Mouse (Mus musculus): ENCODE data around the gene Dnase1l2.
"Not testable (repeated sequence)": the region's sequence is repeated elsewhere in the genome, so short reads cannot be mapped to it uniquely, and the experiment has no call there.

Dnase1l2 gene

GRCm38 (mm10) chr17:24472512-24472911 is 29.6 kb upstream of the Dnase1l2 start:
- DNase-seq (ENCODE audit: low spot score in 2 of 2): no peak

- DNase-seq (ENCODE audit: low spot score in 2 of 2): peak in 1 of 2 experiments; percentile 30
These were observed 28.0 kb upstream of the Dnase1l2 start for GRCm38 (mm10) chr17:24470701-24471527.

GRCm38 (mm10) chr17:24469910-24470602 is 27.2 kb upstream of the Dnase1l2 start, which contains the start of the genes E4f1 and Pgp:
Gene E4f1, minus strand, starts transcription at chr17:24470313.
Gene Pgp, plus strand, starts transcription at chr17:24470392.
- DNase-seq (ENCODE audit: low spot score in 2 of 2): peak; percentile 97 to 98

- no peak for DNase-seq (ENCODE audit: low spot score in 2 of 2)
These were observed 26.5 kb upstream of the Dnase1l2 start for GRCm38 (mm10) chr17:24469336-24469909.

GRCm38 (mm10) chr17:24468636-24469246 is 25.8 kb upstream of the Dnase1l2 start:
- DNase-seq (ENCODE audit: low spot score in 2 of 2): no peak

GRCm38 (mm10) chr17:24463374-24464133 is 20.6 kb upstream of the Dnase1l2 start:
- DNase-seq (ENCODE audit: low spot score in 2 of 2): no peak

GRCm38 (mm10) chr17:24462932-24463331 is 20.0 kb upstream of the Dnase1l2 start:
- no peak for DNase-seq (ENCODE audit: low spot score in 2 of 2)

- no peak for DNase-seq (ENCODE audit: low spot score in 2 of 2)
These were observed 18.7 kb upstream of the Dnase1l2 start for GRCm38 (mm10) chr17:24461580-24461979.

- DNase-seq (ENCODE audit: low spot score in 2 of 2): not testable (repeated sequence)
These were observed 12.8 kb upstream of the Dnase1l2 start for GRCm38 (mm10) chr17:24455523-24456206.

GRCm38 (mm10) chr17:24454756-24455522 is 12.0 kb upstream of the Dnase1l2 start:
- peak; percentile 99 for DNase-seq (ENCODE audit: low spot score in 2 of 2)

- no peak for DNase-seq (ENCODE audit: low spot score in 2 of 2)
These were observed 11.4 kb upstream of the Dnase1l2 start for GRCm38 (mm10) chr17:24454218-24454755.

GRCm38 (mm10) chr17:24453372-24453771 is 10.5 kb upstream of the Dnase1l2 start:
- no peak for DNase-seq (ENCODE audit: low spot score in 2 of 2)

- DNase-seq (ENCODE audit: low spot score in 2 of 2): no peak
These were observed 8.3 kb upstream of the Dnase1l2 start for GRCm38 (mm10) chr17:24451220-24451619.

GRCm38 (mm10) chr17:24449507-24449906 is 6.6 kb upstream of the Dnase1l2 start:
- no peak for DNase-seq (ENCODE audit: low spot score in 2 of 2)

GRCm38 (mm10) chr17:24446590-24446989 is 3.7 kb upstream of the Dnase1l2 start:
- no peak for DNase-seq (ENCODE audit: low spot score in 2 of 2)

- no peak for DNase-seq (ENCODE audit: low spot score in 2 of 2)
These were observed 504 bp upstream of the Dnase1l2 start for GRCm38 (mm10) chr17:24443409-24443808.

- DNase-seq (ENCODE audit: low spot score in 2 of 2): no peak
These were observed 798 bp downstream of the Dnase1l2 start for GRCm38 (mm10) chr17:24442107-24442506.

GRCm38 (mm10) chr17:24441148-24441547 is 1.8 kb downstream of the Dnase1l2 start:
- DNase-seq (ENCODE audit: low spot score in 2 of 2): no peak

GRCm38 (mm10) chr17:24440377-24440776 is 2.5 kb downstream of the Dnase1l2 start:
- no peak for DNase-seq (ENCODE audit: low spot score in 2 of 2)

GRCm38 (mm10) chr17:24437016-24437415 is 5.9 kb downstream of the Dnase1l2 start:
- peak in 1 of 2 experiments; percentile 48 for DNase-seq (ENCODE audit: low spot score in 2 of 2)

Measured in thymus, postnatal 10 days (tissue).